Mouse (Mus musculus): Measurements from ENCODE around the gene Oaz3.

Gene Oaz3

GRCm38 (mm10) chr3:94443597-94443964 is at the start of gene Oaz3:
Oaz3 (minus strand) TSS chr3:94443915.
- no peak for DNase-seq (ENCODE audit: low spot score in 2 of 2)

GRCm38 (mm10) chr3:94487581-94487980 is 43.9 kb upstream of the Oaz3 start:
- no peak for DNase-seq (ENCODE audit: low spot score in 2 of 2)

GRCm38 (mm10) chr3:94485922-94486321 is 42.2 kb upstream of the Oaz3 start:
- DNase-seq (ENCODE audit: low spot score in 2 of 2): no peak

GRCm38 (mm10) chr3:94483790-94484439 is 40.2 kb upstream of the Oaz3 start:
- peak; percentile 95 to 96 for DNase-seq (ENCODE audit: low spot score in 2 of 2)

- DNase-seq (ENCODE audit: low spot score in 2 of 2): no peak
Observed at GRCm38 (mm10) chr3:94482764-94483385, 39.2 kb upstream of the Oaz3 start.

- DNase-seq (ENCODE audit: low spot score in 2 of 2): no peak
Observed at GRCm38 (mm10) chr3:94481429-94481828, 37.7 kb upstream of the Oaz3 start.

- no peak for DNase-seq (ENCODE audit: low spot score in 2 of 2)
Observed at GRCm38 (mm10) chr3:94480291-94480884, 36.7 kb upstream of the Oaz3 start, which contains the start of gene Riiad1. Riiad1 (minus strand) TSS chr3:94480341.

- no peak for DNase-seq (ENCODE audit: low spot score in 2 of 2)
Observed at GRCm38 (mm10) chr3:94479564-94479963, 35.8 kb upstream of the Oaz3 start.

GRCm38 (mm10) chr3:94478591-94479169 is 35.0 kb upstream of the Oaz3 start:
- no peak for DNase-seq (ENCODE audit: low spot score in 2 of 2)

- DNase-seq (ENCODE audit: low spot score in 2 of 2): peak; percentile 69 to 82
Observed at GRCm38 (mm10) chr3:94477981-94478422, 34.3 kb upstream of the Oaz3 start, which contains the start of gene Celf3. Celf3 (plus strand) TSS chr3:94478295.

- DNase-seq (ENCODE audit: low spot score in 2 of 2): no peak
Observed at GRCm38 (mm10) chr3:94477444-94477843, 33.7 kb upstream of the Oaz3 start.

- DNase-seq (ENCODE audit: low spot score in 2 of 2): no peak
Observed at GRCm38 (mm10) chr3:94476301-94477035, 32.8 kb upstream of the Oaz3 start.

- DNase-seq (ENCODE audit: low spot score in 2 of 2): no peak
Observed at GRCm38 (mm10) chr3:94473567-94474232, 30.0 kb upstream of the Oaz3 start.

GRCm38 (mm10) chr3:94473115-94473505 is 29.4 kb upstream of the Oaz3 start:
- DNase-seq (ENCODE audit: low spot score in 2 of 2): no peak

GRCm38 (mm10) chr3:94472447-94473114 is 28.9 kb upstream of the Oaz3 start:
- DNase-seq (ENCODE audit: low spot score in 2 of 2): no peak

GRCm38 (mm10) chr3:94468931-94469330 is 25.2 kb upstream of the Oaz3 start:
- no peak for DNase-seq (ENCODE audit: low spot score in 2 of 2)

- peak in 1 of 2 experiments; percentile 60 for DNase-seq (ENCODE audit: low spot score in 2 of 2)
Observed at GRCm38 (mm10) chr3:94465632-94466430, 22.1 kb upstream of the Oaz3 start.

- DNase-seq (ENCODE audit: low spot score in 2 of 2): peak in 1 of 2 experiments; percentile 29
Observed at GRCm38 (mm10) chr3:94463926-94464578, 20.3 kb upstream of the Oaz3 start.

- no peak for DNase-seq (ENCODE audit: low spot score in 2 of 2)
Observed at GRCm38 (mm10) chr3:94459834-94460233, 16.1 kb upstream of the Oaz3 start.
